In the genomic region with DNA sequence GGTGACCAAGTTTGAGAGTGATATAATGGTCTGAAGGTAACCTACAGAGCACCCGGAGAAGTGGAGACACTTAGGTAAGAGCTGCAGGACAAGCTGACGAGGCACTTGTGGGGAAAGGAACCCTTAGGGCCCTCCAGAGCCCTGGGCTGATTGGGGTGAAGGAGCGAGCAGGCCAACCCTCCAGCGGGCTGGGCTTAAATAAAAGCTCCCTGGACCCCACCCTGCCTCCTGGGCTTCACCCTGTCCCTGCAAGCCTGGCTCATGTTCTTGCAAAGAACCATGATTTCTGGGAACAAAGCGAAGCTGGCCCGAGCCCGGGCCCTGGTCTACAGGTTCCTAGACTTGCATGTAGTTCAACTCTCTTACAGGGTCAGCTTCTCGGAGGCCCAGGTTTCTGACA, we compare ENCODE assay signal across 22 mouse cellular contexts. TPM values are rescaled to one million over a fixed set of nuclear protein-coding genes. Genes with fewer than 3 reads are reported as not detected.
A peak's percentile ranks its signal among the peaks of the same experiment; 100 is the strongest.
DNase-seq lines count a peak whose midpoint lies in the region; ATAC-seq and TF ChIP-seq lines count a peak whose summit lies in the region.
"Had no signal": no experiment of that assay in that cellular context is flagged by ENCODE, and none has a peak within 500 bp of the region (broad histone marks: within the 10 kb centered on the region; RNA-seq: fewer than 3 reads in every experiment).

No protein-coding gene starts in this region.

- no peaks in the 10 kb centered on the region for H3K36me3 ChIP-seq in forebrain, embryonic 10.5 days (replicated peaks)
- no peaks in the 10 kb centered on the region for H3K36me3 ChIP-seq in forebrain, embryonic 13.5 days (ENCODE audit: poor library complexity, severe bottlenecking)
- no peaks in the 10 kb centered on the region for H3K36me3 ChIP-seq in testis, adult 2 months (ENCODE audit: control insufficient read depth, insufficient read depth, low read length)
- no peaks in the 10 kb centered on the region for H3K36me3 ChIP-seq in hindbrain, embryonic 14.5 days (replicated peaks; ENCODE audit: control insufficient read depth, insufficient read depth)
- H3K36me3 ChIP-seq in kidney, embryonic 16.5 days (ENCODE audit: insufficient read depth, low read length), result no peaks in the 10 kb centered on the region
- H3K36me3 ChIP-seq: forebrain, embryonic 15.5 days; G1E; hindbrain, embryonic 12.5 days; midbrain, embryonic 13.5 days had no signal

- peaks cover 22% of the 10 kb centered on the region; the same call in 1 of the 2 replicates for H3K27me3 ChIP-seq in forebrain, embryonic 10.5 days (ENCODE audit: poor library complexity, severe bottlenecking)
- peaks cover 24% of the 10 kb centered on the region for H3K27me3 ChIP-seq in forebrain, embryonic 13.5 days
- no peaks in the 10 kb centered on the region for H3K27me3 ChIP-seq in testis, adult 2 months (ENCODE audit: control insufficient read depth, insufficient read depth, low read length)
- H3K27me3 ChIP-seq in hindbrain, embryonic 14.5 days (ENCODE audit: control insufficient read depth, insufficient read depth, low read length), result no peaks in the 10 kb centered on the region
- H3K27me3 ChIP-seq in kidney, embryonic 16.5 days (ENCODE audit: insufficient read depth, low read length), result no peaks in the 10 kb centered on the region
- H3K27me3 ChIP-seq: forebrain, embryonic 15.5 days had no signal

- TF ChIP-seq POLR2A in testis, adult 2 months (IDR thresholded peaks at IDR 0.05; ENCODE audit: control insufficient read depth, low read depth, low read length), result no peak

- TF ChIP-seq CTCF in layer of hippocampus, adult 2 months (conservative IDR thresholded peaks at IDR 0.05), result no peak
- TF ChIP-seq CTCF in testis, adult 2 months (IDR thresholded peaks at IDR 0.05; ENCODE audit: control insufficient read depth, insufficient read depth, insufficient replicate concordance, low read depth, low read length), result no peak

- DNase-seq in forebrain, embryonic 10.5 days (ENCODE audit: extremely low spot score, low spot score), result no peak
- DNase-seq in layer of hippocampus, adult 2 months (ENCODE audit: low spot score in 2 of 2), result no peak
- DNase-seq in layer of hippocampus, adult 18-20 months (ENCODE audit: low spot score in 2 of 2), result no peak
- no peak for DNase-seq in testis, postnatal 10 days (ENCODE audit: low spot score)
- DNase-seq in hindbrain, embryonic 14.5 days (ENCODE audit: low spot score), result no peak
- DNase-seq: cerebellum, adult 9-10 months; kidney, adult 11 months; kidney, postnatal 25 days; thymus, postnatal 25 days had no signal

- no peak overlapping the region for H3K9ac ChIP-seq in forebrain, embryonic 13.5 days
- no peak overlapping the region for H3K9ac ChIP-seq in hindbrain, embryonic 14.5 days
- H3K9ac ChIP-seq in kidney, embryonic 16.5 days (replicated peaks; ENCODE audit: low read length), result no peak overlapping the region
- H3K9ac ChIP-seq: forebrain, embryonic 15.5 days; hindbrain, embryonic 12.5 days; midbrain, embryonic 13.5 days had no signal

- H3K4me2 ChIP-seq in forebrain, embryonic 13.5 days, result no peak overlapping the region
- no peak overlapping the region for H3K4me2 ChIP-seq in hindbrain, embryonic 14.5 days (replicated peaks)
- no peak overlapping the region for H3K4me2 ChIP-seq in kidney, embryonic 16.5 days (replicated peaks; ENCODE audit: low read depth, low read length)
- H3K4me2 ChIP-seq: forebrain, embryonic 15.5 days; hindbrain, embryonic 12.5 days; midbrain, embryonic 13.5 days had no signal

- no peaks in the 10 kb centered on the region for H3K9me3 ChIP-seq in forebrain, embryonic 10.5 days
- no peaks in the 10 kb centered on the region for H3K9me3 ChIP-seq in forebrain, embryonic 13.5 days (replicated peaks)
- H3K9me3 ChIP-seq in hindbrain, embryonic 14.5 days (ENCODE audit: control insufficient read depth, low read length), result no peaks in the 10 kb centered on the region
- H3K9me3 ChIP-seq in kidney, embryonic 16.5 days (ENCODE audit: low read length), result no peaks in the 10 kb centered on the region
- H3K9me3 ChIP-seq: forebrain, embryonic 15.5 days; G1E; hindbrain, embryonic 12.5 days; midbrain, embryonic 13.5 days had no signal

- peaks cover 75% of the 10 kb centered on the region for H3K4me1 ChIP-seq in forebrain, embryonic 10.5 days
- H3K4me1 ChIP-seq in forebrain, embryonic 13.5 days, result peaks cover 7% of the 10 kb centered on the region; the same call in 1 of the 2 replicates
- peaks cover 4% of the 10 kb centered on the region for H3K4me1 ChIP-seq in testis, adult 2 months (ENCODE audit: control insufficient read depth, insufficient read depth, low read length)
- H3K4me1 ChIP-seq in hindbrain, embryonic 14.5 days (replicated peaks; ENCODE audit: control insufficient read depth, insufficient read depth, low read length), result peaks cover 8% of the 10 kb centered on the region; the same call in 1 of the 2 replicates
- H3K4me1 ChIP-seq in kidney, embryonic 16.5 days (ENCODE audit: insufficient read depth, low read length), result peaks cover 64% of the 10 kb centered on the region

- WGBS in forebrain, embryonic 10.5 days, result 86% methylated on average over 8 of the region's 8 CpGs
- 77% methylated on average over 8 of the region's 8 CpGs for WGBS in forebrain, embryonic 13.5 days
- 86% methylated on average over 8 of the region's 8 CpGs for WGBS in hindbrain, embryonic 14.5 days
- 70% methylated on average over 8 of the region's 8 CpGs for WGBS in kidney, embryonic 16.5 days

- no peak for ATAC-seq in forebrain, embryonic 13.5 days
- no peak for ATAC-seq in hindbrain, embryonic 14.5 days (ENCODE audit: low FRiP score)
- no peak for ATAC-seq in kidney, embryonic 16.5 days (ENCODE audit: low FRiP score, low TSS enrichment)
- ATAC-seq: CD4-positive, CD25-positive, alpha-beta regulatory T cell, adult 4 months; forebrain, embryonic 15.5 days; midbrain, embryonic 13.5 days had no signal

- H3K4me3 ChIP-seq in forebrain, embryonic 10.5 days, result no peak overlapping the region
- no peak overlapping the region for H3K4me3 ChIP-seq in forebrain, embryonic 13.5 days
- no peak overlapping the region for H3K4me3 ChIP-seq in layer of hippocampus, adult 2 months
- H3K4me3 ChIP-seq in testis, adult 2 months (ENCODE audit: control insufficient read depth, low read depth, low read length), result no peak overlapping the region
- no peak overlapping the region for H3K4me3 ChIP-seq in hindbrain, embryonic 14.5 days (replicated peaks; ENCODE audit: low read length)
- H3K4me3 ChIP-seq in kidney, embryonic 16.5 days (ENCODE audit: low read length), result no peak overlapping the region
- H3K4me3 ChIP-seq: forebrain, embryonic 15.5 days; hindbrain, embryonic 12.5 days; midbrain, embryonic 13.5 days had no signal

- peak overlapping the region; percentile 13; the same call in 1 of the 2 replicates for H3K27ac ChIP-seq in forebrain, embryonic 10.5 days
- H3K27ac ChIP-seq in forebrain, embryonic 13.5 days, result no peak overlapping the region
- 0 out of 2 replicates have a peak overlapping the region, but pooled peaks have one; percentile 7 for H3K27ac ChIP-seq in layer of hippocampus, adult 2 months
- peak overlapping the region; percentile 51; the same call in 1 of the 2 replicates for H3K27ac ChIP-seq in testis, adult 2 months (ENCODE audit: control insufficient read depth, insufficient read depth, low read depth, low read length)
- H3K27ac ChIP-seq in hindbrain, embryonic 14.5 days, result no peak overlapping the region
- H3K27ac ChIP-seq in kidney, embryonic 16.5 days (ENCODE audit: low read length), result no peak overlapping the region
- H3K27ac ChIP-seq: forebrain, embryonic 15.5 days; hindbrain, embryonic 12.5 days; midbrain, embryonic 13.5 days had no signal

RNA-seq across cellular contexts. Expression of a gene that starts 15.4 kb away (rescaled TPM):
- 20.1 and 21.7 TPM in 2 replicates for polyA plus RNA-seq in forebrain, embryonic 10.5 days (2016; fragmentation: Nextera tagmentation; extraction: Ambion mirVana)
- 27.3 and 30.7 TPM in 2 replicates for polyA plus RNA-seq in forebrain, embryonic 13.5 days (2015; fragmentation: Nextera tagmentation; extraction: Ambion mirVana)
- 10 to 100 TPM; 13.4 to 13.6 TPM for total RNA-seq in layer of hippocampus, adult 2 months (2021)
- total RNA-seq in layer of hippocampus, adult 18-20 months (2021), result 10 to 100 TPM in 1 of 2 experiments, 1 to 10 TPM in 1; 9.7 to 10.6 TPM
- 14.6 and 15.8 TPM in 2 replicates for polyA plus RNA-seq in testis, adult 2 months (2012; rRNA removed)
- 3.1 and 3.8 TPM in 2 replicates for polyA plus RNA-seq in hindbrain, embryonic 14.5 days (2014; fragmentation: Nextera tagmentation; extraction: Ambion mirVana)
- polyA plus RNA-seq in kidney, embryonic 16.5 days (2015; fragmentation: Nextera tagmentation; extraction: Ambion mirVana), result 21.4 and 21.9 TPM in 2 replicates
- total RNA-seq: neutrophil, adult 5-6 weeks had no signal
- polyA plus RNA-seq: G1E had no signal

RNA-seq across cellular contexts. Expression of a gene that starts 26.3 kb away (rescaled TPM):
- polyA plus RNA-seq in forebrain, embryonic 10.5 days (2016; fragmentation: Nextera tagmentation; extraction: Ambion mirVana), result 17.9 and 22.2 TPM in 2 replicates
- 16.9 and 18.0 TPM in 2 replicates for polyA plus RNA-seq in forebrain, embryonic 13.5 days (2015; fragmentation: Nextera tagmentation; extraction: Ambion mirVana)
- total RNA-seq in layer of hippocampus, adult 2 months (2021), result 10 to 100 TPM; 13.4 to 13.7 TPM
- 10 to 100 TPM; 11.1 TPM for total RNA-seq in layer of hippocampus, adult 18-20 months (2021)
- polyA plus RNA-seq in testis, adult 2 months (2012; rRNA removed), result 13.7 and 17.0 TPM in 2 replicates
- polyA plus RNA-seq in hindbrain, embryonic 14.5 days (2014; fragmentation: Nextera tagmentation; extraction: Ambion mirVana), result 23.9 and 26.9 TPM in 2 replicates
- polyA plus RNA-seq in kidney, embryonic 16.5 days (2015; fragmentation: Nextera tagmentation; extraction: Ambion mirVana), result 29.2 and 30.0 TPM in 2 replicates

RNA-seq across cellular contexts. Expression of a gene that starts 34.3 kb away (rescaled TPM):
- polyA plus RNA-seq in forebrain, embryonic 10.5 days (2016; fragmentation: Nextera tagmentation; extraction: Ambion mirVana), result not detected in 2 replicates
- 0.30 and 0.44 TPM in 2 replicates for polyA plus RNA-seq in forebrain, embryonic 13.5 days (2015; fragmentation: Nextera tagmentation; extraction: Ambion mirVana)
- total RNA-seq in layer of hippocampus, adult 2 months (2021), result not detected
- total RNA-seq in layer of hippocampus, adult 18-20 months (2021), result not detected
- polyA plus RNA-seq in testis, adult 2 months (2012; rRNA removed), result 0.05 and 0.08 TPM in 2 replicates
- 0.23 and 1.1 TPM in 2 replicates for polyA plus RNA-seq in hindbrain, embryonic 14.5 days (2014; fragmentation: Nextera tagmentation; extraction: Ambion mirVana)
- 0.30 and 1.5 TPM in 2 replicates for polyA plus RNA-seq in kidney, embryonic 16.5 days (2015; fragmentation: Nextera tagmentation; extraction: Ambion mirVana)
- total RNA-seq: adrenal gland, postnatal 4 days; G1E; layer of hippocampus, postnatal 14 days; neutrophil, adult 5-6 weeks had no signal
- polyA plus RNA-seq: forebrain, embryonic 15.5 days; gonadal fat pad, adult 2 months; heart, embryonic 16.5 days; hindbrain, embryonic 12.5 days; midbrain, embryonic 13.5 days had no signal

RNA-seq across cellular contexts. Expression of a gene that starts 36.8 kb away (rescaled TPM):
- polyA plus RNA-seq in forebrain, embryonic 10.5 days (2016; fragmentation: Nextera tagmentation; extraction: Ambion mirVana), result 15.3 and 16.5 TPM in 2 replicates
- 11.3 and 12.3 TPM in 2 replicates for polyA plus RNA-seq in forebrain, embryonic 13.5 days (2015; fragmentation: Nextera tagmentation; extraction: Ambion mirVana)
- 10 to 100 TPM in 1 of 2 experiments, 1 to 10 TPM in 1; 6.8 to 10.3 TPM for total RNA-seq in layer of hippocampus, adult 2 months (2021)
- 1 to 10 TPM; 5.1 to 6.8 TPM for total RNA-seq in layer of hippocampus, adult 18-20 months (2021)
- 11.0 and 11.5 TPM in 2 replicates for polyA plus RNA-seq in testis, adult 2 months (2012; rRNA removed)
- polyA plus RNA-seq in hindbrain, embryonic 14.5 days (2014; fragmentation: Nextera tagmentation; extraction: Ambion mirVana), result 6.9 and 10.6 TPM in 2 replicates
- polyA plus RNA-seq in kidney, embryonic 16.5 days (2015; fragmentation: Nextera tagmentation; extraction: Ambion mirVana), result 15.2 and 21.7 TPM in 2 replicates

Comparison
In these comparisons a context has a peak if more than half of its experiments do, and no peak if none do; other contexts are left out.
1. H3K27ac ChIP-seq: peak in forebrain, embryonic 10.5 days (single experiment), layer of hippocampus, adult 2 months (single experiment) and testis, adult 2 months (single experiment); none in forebrain, embryonic 13.5 days (single experiment), hindbrain, embryonic 14.5 days (single experiment) and kidney, embryonic 16.5 days (single experiment).